Mouse (Mus musculus) CH12.LX (cell line): ENCODE results near the gene Kctd17.

Experiments
- CHD1 ChIP-seq: IDR thresholded peaks from 2 replicates; pipeline ENCODE4 v1.6.1; 2012; ENCODE audit warnings: low read depth, low read length, improper control_type of control experiment, inconsistent platforms
- POLR2A ChIP-seq: IDR thresholded peaks from 2 replicates; pipeline ENCODE4 v1.6.1; 2011; ENCODE audit warnings: low read depth, mild to moderate bottlenecking, improper control_type of control experiment, low read length
- SMC3 ChIP-seq: IDR thresholded peaks from 2 replicates; pipeline ENCODE4 v1.6.1; 2011; ENCODE audit warnings: low read depth, low read length, improper control_type of control experiment

- TF ChIP-seq CHD1, result no peak
- no peak for TF ChIP-seq SMC3
- TF ChIP-seq POLR2A, result no peak
These were observed 10.1 kb downstream of the Kctd17 start for GRCm38 (mm10) chr15:78438505-78438904.
